Mouse (Mus musculus): ENCODE data around the gene Trim15.
A peak's percentile ranks its signal among the peaks of the same experiment; 100 is the strongest.

The Trim15 gene

DNA sequence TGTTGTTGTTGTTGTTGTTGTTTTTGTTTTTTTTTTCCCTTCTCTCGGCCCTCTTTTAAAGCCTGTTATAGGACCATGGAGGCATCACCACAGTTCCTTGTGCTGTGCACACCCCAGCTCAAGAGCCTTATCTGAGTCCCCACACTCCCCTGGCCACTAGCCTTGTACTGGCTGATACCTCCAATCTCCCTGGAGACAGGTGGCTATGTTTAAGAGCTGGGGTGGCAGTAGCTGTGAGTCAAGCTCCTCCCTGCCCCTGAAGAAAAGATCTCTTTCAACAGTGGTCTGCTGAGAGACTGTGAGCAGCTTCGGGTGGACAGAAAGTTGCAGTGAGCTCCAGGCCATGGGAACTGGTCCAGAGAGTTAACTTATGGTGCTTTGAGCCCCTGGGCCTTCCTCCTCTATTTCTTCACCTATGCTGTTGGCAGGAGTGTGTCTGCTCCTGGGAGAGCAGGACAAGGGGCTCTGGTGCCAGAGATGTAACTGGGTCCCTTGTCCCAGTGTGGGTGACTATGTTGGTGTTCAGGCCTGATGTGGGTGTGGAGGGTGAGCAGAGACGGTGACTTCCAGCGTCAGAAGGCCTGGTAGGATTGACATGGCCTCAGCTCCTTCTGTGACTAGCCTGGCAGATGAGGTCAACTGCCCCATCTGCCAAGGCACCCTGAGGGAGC, 2.4 kb upstream of the Trim15 start, which contains the start of gene Trim10:
TSS of gene Trim10 (plus strand) at position 291 of the 671 bp plus-strand sequence.
- DNase-seq, result no peak

DNA sequence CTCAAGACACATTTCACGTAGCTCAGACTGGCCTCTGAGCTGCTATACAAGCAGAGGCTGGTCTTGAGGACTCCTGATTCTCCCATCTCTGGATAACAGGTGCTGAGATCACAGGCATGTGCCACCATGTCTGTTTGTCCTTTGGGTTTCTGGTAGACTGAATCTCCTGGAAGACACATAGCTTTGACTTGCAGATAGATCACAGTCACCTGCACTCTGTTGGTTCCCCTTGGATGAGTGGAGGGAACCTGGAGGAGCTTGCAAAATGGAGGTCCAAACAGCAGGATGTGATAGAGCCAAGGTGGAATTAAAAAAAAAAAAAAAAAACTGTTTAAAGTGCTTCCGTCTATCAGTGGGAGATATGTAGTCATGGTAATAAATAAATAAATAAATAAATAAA, 1.8 kb upstream of the Trim15 start:
- no peak for DNase-seq

DNA sequence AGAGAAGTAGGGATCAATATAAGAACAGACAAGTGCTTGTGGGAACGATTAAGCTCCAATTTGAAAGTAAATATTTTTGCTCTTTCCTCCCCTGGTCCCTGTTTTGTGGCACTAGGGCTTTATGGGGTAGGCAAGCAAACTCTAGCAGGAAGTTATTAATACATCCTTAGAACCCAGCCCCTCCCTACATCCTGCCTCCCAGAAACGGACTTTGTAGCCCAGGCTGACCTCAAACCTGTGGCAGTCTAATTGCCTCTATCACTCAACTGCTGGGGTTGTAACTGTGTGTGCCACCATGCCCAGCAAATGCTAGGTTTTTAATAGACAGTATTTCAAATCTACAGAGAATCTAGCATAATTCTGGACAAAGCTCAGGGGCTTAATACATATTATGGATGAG, 5.3 kb downstream of the Trim15 start:
- DNase-seq, result no peak

DNA sequence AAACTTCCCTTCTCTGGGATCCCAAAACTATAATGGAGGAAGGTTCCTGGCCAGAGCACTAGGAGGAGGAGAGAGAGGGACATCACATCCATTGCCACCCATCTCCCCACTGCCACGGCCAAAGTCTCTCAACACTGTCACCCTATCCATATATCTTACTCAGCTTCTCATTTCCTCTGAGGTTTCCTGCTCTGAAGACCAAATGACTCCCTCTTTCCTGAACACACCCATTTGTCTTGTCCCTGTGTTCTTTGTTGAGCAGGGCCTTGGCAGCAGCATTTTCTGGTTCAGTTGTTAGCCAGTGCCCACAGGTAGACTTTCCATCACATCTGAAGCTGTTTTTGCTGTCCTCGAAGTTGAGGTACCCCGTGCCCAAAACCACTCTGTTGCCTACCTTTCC, 8.8 kb downstream of the Trim15 start:
- no peak for DNase-seq

DNA sequence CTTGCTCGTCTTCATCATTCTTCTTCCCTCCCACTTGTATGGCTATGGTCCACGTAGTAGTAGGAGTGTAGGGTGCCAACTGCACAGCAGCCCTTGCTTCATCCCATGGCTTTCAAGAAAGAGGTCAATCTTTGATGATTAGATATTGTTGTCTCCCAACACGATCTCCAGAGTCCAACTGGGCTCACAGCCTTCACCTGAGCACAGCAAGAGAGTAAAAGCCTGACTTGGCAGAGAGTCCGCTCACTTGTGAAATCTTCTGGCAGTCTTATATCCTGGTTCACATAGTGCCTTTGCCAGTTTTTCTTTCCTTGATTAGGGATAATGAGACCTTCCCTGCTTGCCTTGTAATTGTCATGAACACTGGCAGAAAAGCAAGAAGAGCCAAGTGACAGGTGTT, 10.8 kb downstream of the Trim15 start:
- no peak for DNase-seq

DNA sequence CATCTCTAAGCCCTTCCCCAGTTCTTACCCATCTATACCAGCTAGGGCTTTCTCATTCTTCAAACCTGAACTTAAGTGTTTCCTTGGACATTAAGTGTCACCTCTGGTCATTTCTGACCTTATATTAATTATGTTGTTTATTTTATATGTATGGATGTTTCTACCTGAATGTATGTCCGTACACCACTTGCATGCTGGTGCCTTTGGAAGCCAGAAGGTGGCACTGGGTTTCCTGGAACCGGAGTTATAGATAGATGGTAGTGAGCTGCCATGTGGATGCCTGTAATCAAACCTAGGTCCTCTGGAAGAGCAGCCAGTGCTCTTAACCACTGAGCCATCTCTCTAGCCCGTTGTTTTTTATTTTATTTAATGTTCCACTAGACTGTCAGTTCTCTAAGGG, 11.5 kb downstream of the Trim15 start:
- no peak for DNase-seq

DNA sequence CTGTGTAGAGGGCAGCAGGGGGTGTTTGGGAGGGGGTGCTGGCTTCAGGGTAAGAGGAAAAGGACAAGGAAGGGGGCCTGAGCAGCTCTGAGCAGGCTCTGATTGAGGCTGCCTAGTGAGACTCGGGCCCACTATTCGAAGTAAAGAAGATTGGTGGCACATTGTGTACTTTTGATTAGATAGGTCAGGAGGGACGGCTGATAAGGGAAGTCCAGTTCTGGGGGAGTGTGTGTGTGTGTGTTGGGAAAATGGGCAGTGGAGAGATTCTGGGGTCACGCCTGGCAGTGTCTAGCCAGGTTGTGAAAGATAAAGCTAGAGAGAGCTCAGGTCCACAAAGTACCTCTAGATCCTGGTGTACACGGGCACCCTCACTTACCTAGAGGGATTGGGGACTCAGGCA, 15.4 kb downstream of the Trim15 start:
- no peak for DNase-seq

DNA sequence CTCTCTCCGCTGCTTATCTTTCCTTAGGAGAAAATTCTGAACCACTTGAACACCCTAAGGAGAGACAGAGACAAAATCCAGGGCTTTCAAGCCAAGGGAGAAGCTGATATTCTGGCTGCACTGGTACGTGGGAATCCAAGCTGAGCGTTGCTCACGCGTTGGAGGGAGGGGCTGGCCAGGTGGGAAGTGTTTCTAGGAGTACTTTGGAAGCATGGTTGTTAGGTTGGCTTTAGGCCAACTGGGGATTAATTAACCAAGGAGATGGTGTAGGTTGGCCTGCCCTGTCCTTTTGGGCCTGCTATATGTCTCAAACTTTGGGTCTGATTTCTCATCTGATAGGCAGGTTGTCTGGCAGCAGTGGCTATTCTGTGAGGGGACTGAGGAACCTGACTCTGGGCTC, 15.8 kb downstream of the Trim15 start:
- DNase-seq, result peak in 1 of 2 experiments; percentile 19

DNA sequence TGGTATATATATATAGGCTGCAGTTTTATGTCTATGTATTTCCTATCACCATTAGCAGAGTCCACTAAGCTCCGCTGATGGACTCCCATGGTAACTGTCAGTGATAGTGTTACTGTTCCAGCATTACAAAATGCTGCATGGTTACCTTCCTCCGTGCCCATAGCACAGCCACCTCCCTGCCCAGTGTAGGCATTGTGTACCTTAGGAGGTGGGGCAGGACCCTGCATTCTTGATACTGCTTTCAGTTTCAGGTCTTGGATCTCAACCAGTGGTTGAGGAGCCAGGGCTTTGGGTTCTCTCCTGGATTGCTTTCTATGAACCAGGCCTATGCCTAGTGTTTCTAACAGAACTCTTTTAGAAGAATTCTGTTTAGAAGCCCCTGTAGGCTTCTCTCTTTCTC, 17.0 kb downstream of the Trim15 start:
- DNase-seq, result peak; percentile 38 to 64

DNA sequence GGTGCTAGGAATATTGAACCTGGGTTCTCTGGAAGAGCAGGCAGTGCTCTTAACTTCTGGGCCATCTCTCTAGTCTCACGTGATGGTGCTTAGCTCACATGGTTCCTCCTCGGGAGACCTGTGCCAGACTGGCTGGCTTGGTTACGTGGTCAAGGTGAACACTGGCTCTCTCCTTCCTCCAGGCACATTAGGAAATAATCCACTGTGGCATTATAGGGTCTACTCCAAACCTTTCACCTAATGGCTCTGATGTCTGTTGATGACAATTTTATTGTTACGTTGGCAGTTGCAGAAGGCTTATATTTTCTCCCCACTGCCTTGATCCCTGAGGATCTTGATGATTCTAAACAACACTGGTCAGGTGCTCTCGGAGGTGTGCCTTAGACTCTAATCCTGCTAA, 18.1 kb downstream of the Trim15 start:
- no peak for DNase-seq

DNA sequence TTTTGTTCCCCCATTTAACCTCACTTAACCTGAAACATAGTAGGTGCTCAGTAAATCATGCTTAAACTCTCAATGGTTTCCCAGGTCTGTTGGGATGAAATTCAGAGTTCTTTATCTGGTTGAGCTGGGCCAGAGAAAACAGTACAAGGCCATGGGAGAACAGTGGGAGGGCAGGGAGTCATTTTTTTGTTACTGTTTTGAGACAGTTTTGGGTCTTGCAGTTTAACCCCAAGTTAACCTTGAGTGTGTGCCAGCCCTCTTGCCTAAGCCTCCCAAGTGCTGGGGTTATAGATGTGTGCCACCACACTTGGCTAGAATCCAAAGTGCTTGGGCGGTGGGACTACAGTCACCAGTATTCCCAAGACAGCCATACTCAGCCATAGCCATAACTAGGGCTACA, 22.3 kb downstream of the Trim15 start:
- no peak for DNase-seq

DNA sequence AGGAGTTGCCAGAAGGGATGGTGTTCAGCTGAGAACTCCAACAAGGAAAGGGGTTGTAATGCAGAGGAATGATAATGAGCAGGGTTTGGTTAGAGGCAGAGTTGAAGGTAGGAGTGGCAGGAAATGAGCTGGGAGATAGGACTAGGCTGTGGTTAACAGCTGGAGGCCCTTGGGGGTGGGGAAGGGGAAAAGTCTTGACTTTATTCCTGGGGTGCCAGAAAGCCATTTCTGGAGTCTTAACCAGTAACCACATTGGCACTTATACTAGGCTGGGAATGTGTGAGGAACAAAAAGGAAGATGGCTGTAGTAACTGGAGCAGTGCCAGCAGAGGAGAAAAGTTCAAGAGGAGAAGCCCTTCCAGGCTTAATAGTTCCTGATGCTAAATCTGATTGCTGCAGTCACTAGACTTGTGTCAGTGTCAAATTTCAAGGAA, 22.7 kb downstream of the Trim15 start:
- DNase-seq, result no peak

DNA sequence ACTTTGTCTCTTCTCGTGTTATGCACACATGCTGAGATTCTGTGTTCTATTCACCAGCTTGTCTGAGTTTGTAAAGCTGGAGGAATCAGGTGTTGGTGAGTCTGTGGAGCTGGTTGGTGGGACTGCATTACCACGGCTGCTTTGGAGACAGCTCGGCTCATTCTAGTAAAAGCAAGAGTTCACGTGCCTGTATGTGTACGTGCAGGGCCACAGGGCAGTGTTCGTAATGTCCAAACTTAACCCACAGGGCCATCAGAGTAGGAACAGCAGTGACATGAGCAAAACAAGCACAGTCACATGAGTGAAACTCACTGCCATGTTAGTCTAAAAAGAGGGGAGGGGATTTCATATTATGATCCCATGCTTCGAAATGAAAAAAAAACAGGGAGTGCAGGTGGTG, 23.3 kb downstream of the Trim15 start:
- no peak for DNase-seq

DNA sequence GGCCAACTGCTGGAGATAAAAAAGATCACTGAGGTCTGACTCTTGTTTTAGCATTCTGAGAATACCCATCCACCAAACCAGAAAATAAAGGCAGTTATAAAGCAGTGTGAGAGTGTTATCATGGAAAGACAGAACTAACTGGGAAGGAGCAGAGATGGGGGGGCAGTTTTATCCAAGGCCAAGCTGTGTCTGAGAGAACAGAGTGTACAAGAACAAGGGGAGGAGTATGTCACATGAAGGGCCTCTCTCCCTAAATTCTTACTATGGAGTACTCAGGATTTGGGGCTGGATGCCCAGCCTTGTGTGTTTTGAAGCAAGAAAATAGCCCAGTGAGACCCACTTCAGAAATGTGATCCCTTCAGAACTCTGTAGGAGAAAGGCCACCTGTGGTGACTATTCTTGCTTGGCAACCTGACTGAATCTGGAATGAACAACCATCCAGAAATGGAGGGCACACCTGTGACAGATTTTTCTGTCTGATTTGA, 26.0 kb downstream of the Trim15 start:
- peak in 1 of 2 experiments; percentile 7 for DNase-seq

DNA sequence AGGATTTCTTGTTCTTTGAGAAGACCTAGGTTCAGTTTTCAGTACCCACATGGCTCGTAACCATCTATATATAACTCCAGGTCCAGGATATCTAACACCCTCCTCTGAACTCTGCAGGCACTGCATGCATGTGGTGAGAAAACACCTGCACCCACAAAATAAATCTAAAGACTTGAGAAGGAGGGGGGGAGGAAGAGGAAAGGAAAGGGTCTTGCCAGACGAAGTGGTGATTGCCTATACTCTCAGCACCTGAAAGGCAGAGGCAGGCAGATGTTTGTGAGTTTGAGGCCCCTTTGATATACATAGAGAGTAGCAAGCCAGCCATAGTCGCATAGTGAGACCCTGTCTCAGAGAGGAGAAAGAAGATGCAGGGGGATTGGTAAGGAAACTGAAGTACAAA, 27.1 kb downstream of the Trim15 start:
- DNase-seq, result no peak

DNA sequence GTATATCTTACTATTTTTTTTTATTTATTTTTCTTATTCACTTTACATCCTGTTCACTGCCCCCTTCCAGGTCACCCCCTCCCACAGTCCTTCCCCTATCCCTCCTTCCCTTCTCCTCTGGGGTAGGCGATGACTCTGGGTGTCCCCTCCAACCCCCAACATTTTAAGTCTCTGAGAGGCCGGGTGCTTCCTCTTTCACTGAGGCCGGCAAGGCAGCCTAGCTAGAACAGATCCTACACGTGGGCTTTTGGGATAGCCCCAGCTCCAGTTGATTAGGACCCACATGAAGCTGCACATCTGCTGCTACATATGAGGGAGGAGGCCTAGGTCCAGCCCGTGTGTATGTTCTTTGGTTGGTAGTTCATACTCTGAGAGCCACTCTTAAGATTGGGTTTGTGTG, 28.0 kb downstream of the Trim15 start:
- DNase-seq, result no peak

DNA sequence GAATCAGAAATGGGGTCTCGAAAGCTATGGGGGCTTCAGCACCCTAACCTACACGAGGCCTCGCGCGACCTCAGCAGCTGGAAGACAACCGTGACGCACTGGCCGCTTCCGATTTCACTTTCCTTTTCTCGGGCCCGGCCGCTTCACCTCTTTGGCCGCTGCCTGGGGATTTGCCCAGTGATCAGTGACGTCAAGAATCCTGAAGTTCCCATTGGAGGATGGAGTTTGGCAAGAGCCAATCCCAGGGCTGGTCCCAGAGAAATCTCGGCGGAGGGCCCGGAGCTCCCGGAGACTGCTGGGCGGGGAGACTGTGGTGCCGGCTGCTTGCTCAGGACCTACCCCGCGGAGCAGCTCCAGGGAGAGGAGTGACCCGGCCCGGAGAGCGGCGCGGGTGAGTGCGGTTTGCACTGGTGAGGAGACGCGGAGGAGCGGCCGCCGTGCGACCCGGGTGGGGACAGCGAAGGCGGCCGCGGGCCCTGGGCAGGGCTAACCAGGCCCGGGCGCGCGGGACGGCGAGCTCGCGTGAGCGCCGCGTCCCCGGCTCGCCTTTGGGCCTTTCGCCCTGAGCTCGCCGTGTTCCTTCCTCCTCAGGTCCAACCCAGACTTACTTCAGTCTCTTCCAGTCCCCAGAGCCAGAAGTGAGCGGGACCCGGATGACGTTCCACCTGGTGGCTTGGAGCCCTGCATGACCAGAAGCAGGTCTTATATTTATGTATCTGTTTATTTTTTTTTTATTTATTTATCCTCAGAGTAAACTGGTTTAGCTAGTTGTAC, 29.9 kb downstream of the Trim15 start, which contains the start of gene Trim26:
TSS of gene Trim26 (plus strand) at position 261 of the 774 bp plus-strand sequence.
- DNase-seq, result peak; percentile 98 to 99

DNA sequence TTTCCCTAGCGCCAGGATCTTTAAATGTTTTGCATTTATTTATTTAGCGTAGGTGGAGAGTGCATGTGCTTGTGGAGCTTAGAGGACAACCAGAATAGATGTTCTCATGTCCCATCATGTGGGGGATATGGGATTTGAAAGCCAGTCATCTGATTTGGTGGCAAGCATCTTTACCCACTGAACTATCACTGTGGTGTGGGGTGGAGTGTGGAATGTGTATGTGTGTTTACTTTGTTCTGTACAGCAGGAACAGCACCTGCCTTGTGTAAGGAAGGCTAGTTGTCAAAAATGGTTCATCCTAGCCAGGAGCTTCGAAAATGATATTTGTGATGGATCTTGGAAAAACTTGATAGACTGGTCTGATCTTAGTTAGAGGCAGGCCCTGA, 30.6 kb downstream of the Trim15 start:
- DNase-seq, result no peak

DNA sequence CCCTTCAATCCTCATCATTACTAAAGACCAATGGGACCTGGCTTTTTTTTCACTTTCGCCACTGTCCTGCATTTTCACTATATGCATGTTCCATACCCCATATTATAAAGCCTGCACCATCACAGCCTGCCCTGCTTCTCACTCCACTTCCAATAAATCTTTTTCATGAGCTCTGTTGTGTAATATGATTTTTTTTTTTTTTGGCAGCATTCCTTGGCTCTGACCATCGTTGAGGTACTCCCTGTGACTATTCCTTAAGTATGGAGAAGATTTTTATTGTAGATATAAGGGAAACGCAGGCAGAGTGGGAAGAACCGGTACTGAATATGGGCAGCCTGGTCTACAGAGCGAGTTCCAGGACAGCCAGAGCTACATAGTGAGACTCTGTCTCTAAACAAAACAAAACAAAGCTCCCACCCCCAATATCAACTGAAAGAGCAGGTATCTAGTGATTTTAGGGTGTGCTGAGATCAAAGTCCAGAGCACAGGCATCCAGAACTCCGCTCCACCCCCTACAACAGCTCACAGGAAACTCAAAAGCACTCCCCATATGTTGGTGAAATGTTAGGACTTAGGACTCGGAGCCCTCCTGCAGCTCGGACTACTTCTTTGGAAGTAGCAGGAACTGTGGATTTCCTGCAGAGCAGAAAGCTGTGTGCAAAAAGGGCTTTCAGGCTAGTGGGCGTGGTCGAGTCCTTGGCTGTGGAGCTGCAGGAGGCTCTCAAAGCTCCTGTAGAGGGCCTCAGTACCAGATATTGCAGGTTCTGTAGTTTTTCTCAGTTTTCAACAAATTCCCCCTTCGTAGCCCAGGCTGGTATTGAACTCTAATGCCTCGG, 31.2 kb downstream of the Trim15 start:
- peak; percentile 59 to 66 for DNase-seq

DNA sequence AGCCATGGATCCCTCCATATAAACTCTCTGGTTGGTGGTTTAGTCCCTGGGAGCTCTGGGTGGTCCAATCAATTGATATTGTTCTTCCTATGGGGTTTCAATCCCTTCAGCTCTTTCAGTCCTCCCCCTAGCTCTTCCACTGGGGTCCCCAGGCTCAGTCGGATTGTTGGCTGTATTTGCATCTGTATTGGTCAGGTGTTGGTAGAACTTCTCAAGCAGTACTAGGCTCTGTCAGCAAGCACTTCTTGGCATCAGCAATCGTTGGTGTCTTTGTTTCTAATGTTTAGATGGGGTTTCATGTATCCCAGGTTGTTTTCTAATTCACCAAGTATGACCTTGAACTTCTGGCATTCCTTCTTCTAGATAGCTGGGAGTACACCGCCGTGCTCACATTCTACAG, 34.3 kb downstream of the Trim15 start:
- DNase-seq, result no peak

DNA sequence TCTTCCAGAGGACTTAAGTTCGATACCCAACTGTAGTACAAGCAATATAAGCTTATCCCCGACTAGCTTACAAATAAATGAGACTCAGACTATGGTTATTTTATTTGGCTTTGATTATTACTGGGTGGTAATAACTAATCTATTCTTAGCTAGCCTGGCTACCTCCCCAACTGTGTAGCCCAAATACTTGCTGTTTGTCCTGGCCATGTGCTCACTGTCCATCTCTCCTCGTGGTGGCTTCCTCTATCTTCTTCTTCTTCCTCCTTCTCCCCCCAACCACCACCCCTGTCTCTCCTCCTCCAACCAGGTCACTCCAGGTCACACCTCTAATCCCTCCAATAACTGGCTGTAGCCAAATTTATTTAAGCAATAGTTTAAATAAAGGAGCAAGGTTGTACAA, 36.5 kb downstream of the Trim15 start:
- no peak for DNase-seq

DNA sequence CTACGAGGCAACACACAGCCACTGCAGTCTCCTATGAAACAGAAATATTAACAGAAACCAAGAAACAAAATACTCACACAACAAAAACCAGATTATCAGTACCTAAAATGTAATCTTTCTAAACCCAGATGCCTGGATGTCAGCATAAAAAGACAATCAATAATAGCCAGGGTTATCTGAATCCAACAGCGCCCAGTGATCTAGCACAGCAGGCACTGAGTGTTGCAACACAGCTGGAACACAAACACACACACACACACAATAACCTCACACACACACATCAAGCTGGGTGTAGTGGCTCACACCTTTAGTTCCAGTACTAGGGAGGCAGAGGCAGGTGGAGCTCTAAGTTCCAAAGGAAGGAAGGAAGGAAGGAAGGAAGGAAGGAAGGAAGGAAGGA, 38.5 kb downstream of the Trim15 start:
- no peak for DNase-seq

DNA sequence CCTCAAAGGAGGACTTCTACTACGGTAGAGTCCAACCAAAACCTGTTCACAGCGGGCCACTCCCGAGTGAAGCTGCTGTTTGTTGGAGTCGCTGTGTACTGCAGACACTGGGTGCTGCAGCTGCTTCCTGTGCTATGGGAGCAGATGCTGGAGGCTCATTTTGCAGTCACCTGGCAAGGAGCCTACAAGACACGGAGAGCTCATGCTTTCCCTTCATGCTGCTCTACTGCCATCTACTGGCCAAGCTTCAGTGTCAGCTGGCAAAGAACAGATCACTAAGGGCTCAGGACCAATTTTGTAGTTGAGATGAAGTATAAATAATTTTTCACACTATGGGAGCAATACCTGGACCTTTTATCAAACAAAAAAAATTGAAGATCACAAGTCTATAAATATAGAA, 41.0 kb downstream of the Trim15 start:
- DNase-seq, result peak; percentile 81 to 88

All from lung, adult 18-20 months (tissue).